Mouse (Mus musculus) liver, postnatal 0 days (tissue): ENCODE data around the gene Olfr1367. TPM values are rescaled to one million over a fixed set of nuclear protein-coding genes. Genes with fewer than 3 reads are reported as not detected.

ENCODE experiments used
- ATAC-seq: fragments of 200-750 bp; cut with Nextera tagmentation; 2 replicates; pipeline ENCODE4 v1.8.0; 2017; ENCODE audit warnings: mild to moderate bottlenecking, moderate library complexity
- DNase-seq: peaks from one replicate; pipeline ENCODE4 v3.0.0-alpha.2; 2016
- H3K27ac ChIP-seq: fragments of 300-500 bp; sonication (generic); 2 replicates; pipeline ENCODE4 v1.5.1; 2014; ENCODE audit warnings: antibody characterized with exemption, moderate library complexity, mild to moderate bottlenecking, low read depth
- H3K27me3 ChIP-seq: fragments of 300-500 bp; sonication (generic); 2 replicates; pipeline ENCODE4 v1.6.1; 2014; ENCODE audit warnings: low read length, control low read depth, mixed read lengths; ENCODE audit not compliant: insufficient read depth
- H3K36me3 ChIP-seq: fragments of 300-500 bp; sonication (generic); replicated peaks from 2 replicates; pipeline ENCODE4 v1.6.1; 2014; ENCODE audit warnings: mild to moderate bottlenecking, control low read depth, low read length, moderate library complexity, mixed read lengths; ENCODE audit not compliant: insufficient read depth
- H3K4me1 ChIP-seq: fragments of 300-500 bp; sonication (generic); 2 replicates; pipeline ENCODE4 v1.6.1; 2014; ENCODE audit warnings: antibody characterized with exemption, mild to moderate bottlenecking, control low read depth; ENCODE audit not compliant: insufficient read depth
- H3K4me2 ChIP-seq: fragments of 300-500 bp; sonication (generic); 2 replicates; pipeline ENCODE4 v1.6.1; 2014; ENCODE audit warnings: low read depth, mild to moderate bottlenecking, low read length, moderate library complexity, mixed read lengths
- H3K4me3 ChIP-seq: fragments of 300-500 bp; sonication (generic); 2 replicates; pipeline ENCODE4 v1.5.1; 2014; ENCODE audit warnings: low read depth, low read length
- H3K9ac ChIP-seq: fragments of 300-500 bp; sonication (generic); replicated peaks from 2 replicates; pipeline ENCODE4 v1.6.1; 2014; ENCODE audit warnings: mild to moderate bottlenecking, moderate library complexity
- H3K9me3 ChIP-seq: fragments of 300-500 bp; sonication (generic); 2 replicates; pipeline ENCODE4 v1.6.1; 2016; ENCODE audit warnings: mild to moderate bottlenecking, control low read depth, low read length, mixed read lengths
- CTCF ChIP-seq: sonication (generic); IDR thresholded peaks from 2 replicates; pipeline ENCODE4 v1.5.1; 2016; ENCODE audit warnings: antibody characterized with exemption, low read depth
- EP300 ChIP-seq: IDR thresholded peaks from 2 replicates; pipeline ENCODE4 v1.6.1; 2016; ENCODE audit warnings: antibody characterized with exemption, low read depth, mild to moderate bottlenecking
- WGBS: fragments of 180-500 bp; shearing (Covaris S2); extraction: QIAGEN DNeasy Blood & Tissue Kit; methylation state at CpG from one replicate; pipeline ENCODE4 v1.1.7; 2014; ENCODE audit not compliant: insufficient replicate concordance; 5-methylcytosine and 5-hydroxymethylcytosine counted together
- polyA plus RNA-seq: library from polyadenylated mRNA; unstranded; fragments of >200 nt; fragmentation: Nextera tagmentation; extraction: Ambion mirVana; gene quantifications from 2 replicates; pipeline ENCODE4 v1.2.1, GENCODE M21; 2015

Gene Olfr1367
- polyA plus RNA-seq = not detected in 2 replicates

DNA sequence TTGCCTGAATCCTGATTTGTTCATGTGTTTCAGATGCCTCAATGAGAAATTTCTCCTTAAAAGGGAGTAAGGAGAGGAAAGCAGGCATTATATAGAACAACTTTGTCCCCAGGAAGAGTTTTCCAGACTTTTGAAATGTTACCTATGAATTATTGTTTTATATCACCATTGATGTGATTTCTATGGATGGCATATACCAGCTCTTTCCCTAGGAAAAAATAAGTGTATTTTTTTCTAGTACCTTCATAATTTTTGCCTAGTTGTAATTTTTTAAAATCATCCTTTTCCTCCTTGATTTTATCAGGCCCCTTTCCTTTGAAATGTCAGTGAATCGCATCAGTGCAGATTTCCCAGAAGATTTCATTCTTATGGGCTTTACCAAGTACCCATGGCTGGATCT lies at the start of gene Olfr1367:
Gene Olfr1367 (plus strand): TSS at position 301 of the 400 bp plus-strand sequence.
- 72% methylated on average over 1 of the region's 1 CpGs for WGBS
- H3K36me3 ChIP-seq = no peaks in the 10 kb centered on the region
- H3K4me2 ChIP-seq = no peak within 1 kb of the TSS

DNA sequence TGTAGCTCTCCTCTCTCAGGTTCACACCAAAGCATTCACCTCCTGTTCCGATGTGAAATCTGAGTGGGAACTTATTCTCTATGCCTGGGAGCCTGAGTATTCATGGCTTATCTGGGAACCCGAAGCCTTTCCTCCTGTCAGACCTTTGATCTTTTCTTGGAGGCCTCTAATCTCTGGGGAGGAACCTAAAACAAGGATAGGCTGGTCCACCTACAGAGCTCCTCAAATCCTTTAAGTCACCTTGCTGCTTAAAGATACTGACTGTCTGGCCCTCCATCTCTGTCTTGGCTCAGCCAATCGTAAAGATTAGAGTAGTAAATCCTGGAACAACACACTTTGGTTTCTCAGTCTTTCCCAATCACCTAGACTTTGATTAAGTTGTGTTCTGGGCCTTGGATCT lies 48.2 kb upstream of the Olfr1367 start:
- no peak for ATAC-seq
- Histone ChIP-seq H3K27ac (no peak overlapping the region), H3K4me1 (no peaks in the 10 kb centered on the region), H3K36me3 (no peaks in the 10 kb centered on the region), H3K9ac (no peak overlapping the region), H3K9me3 (no peaks in the 10 kb centered on the region), H3K4me2 (no peak overlapping the region), H3K4me3 (no peak overlapping the region), H3K27me3 (no peaks in the 10 kb centered on the region)
- no peak for TF ChIP-seq CTCF
- WGBS = 39% methylated on average over 3 of the region's 3 CpGs
- no peak for DNase-seq

More for the DNA sequence above, at the start of gene Olfr1367:
- TF ChIP-seq CTCF (no peak), EP300 (no peak)
- H3K9ac ChIP-seq = no peak within 1 kb of the TSS
- no peak within 1 kb of the TSS for H3K4me3 ChIP-seq
- H3K27me3 ChIP-seq = no peaks in the 10 kb centered on the region
- no peak within 1 kb of the TSS for H3K27ac ChIP-seq
- no peak for ATAC-seq
- no peaks in the 10 kb centered on the region for H3K9me3 ChIP-seq
- no peaks in the 10 kb centered on the region for H3K4me1 ChIP-seq
- DNase-seq = no peak

DNA sequence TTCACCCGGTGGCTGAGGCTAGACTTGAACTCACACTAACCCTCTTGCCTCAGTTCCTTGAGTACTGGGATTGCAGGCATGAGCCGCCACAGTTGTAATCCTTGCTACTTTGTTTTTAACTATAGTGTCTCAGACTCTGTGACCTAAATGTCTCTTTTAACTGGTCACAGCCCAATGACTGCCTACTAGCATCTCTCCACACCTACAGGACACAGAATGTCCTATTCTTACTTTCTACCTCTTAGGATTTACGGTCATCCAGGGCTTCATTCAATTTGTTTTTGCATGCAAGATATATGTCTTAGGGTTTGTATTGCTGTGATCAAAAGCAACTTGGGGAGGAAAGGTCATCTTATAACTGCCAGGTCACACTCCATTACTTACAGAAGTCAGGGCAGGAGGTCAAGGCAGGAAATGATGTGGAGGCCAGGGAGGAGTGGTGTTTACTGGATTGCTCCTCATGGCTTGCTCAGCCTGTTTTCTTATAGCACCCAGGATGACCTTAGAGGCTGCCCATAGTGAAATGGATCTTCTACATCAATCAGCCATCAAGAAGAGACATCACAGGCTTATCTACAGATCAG lies 42.1 kb upstream of the Olfr1367 start:
- Histone ChIP-seq H3K9me3 (no peaks in the 10 kb centered on the region), H3K27ac (no peak overlapping the region), H3K4me2 (no peak overlapping the region), H3K36me3 (no peaks in the 10 kb centered on the region), H3K9ac (no peak overlapping the region), H3K4me1 (no peaks in the 10 kb centered on the region), H3K27me3 (no peaks in the 10 kb centered on the region), H3K4me3 (no peak overlapping the region)
- no peak for TF ChIP-seq EP300
- TF ChIP-seq CTCF = no peak
- 74% methylated on average over 3 of the region's 3 CpGs for WGBS
- no peak for DNase-seq
- ATAC-seq = no peak

DNA sequence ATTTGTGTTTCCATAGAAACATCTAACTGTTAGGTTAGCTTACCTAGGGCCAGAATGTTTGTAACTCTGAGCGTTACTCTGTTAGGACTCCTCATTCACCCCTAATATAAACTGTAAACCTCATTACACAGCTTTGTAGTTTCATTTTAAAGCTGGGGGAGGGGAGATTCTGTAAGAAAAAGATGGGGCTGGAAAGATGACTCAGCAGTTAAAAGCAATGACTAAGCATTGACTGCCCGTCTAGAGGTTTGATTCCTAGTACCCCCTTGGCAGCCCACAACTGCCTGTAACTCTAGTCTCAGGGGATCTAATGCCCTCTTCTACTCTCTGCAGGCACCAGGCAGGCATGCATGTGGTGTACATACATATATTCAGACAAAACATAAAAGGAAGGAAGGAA lies 36.9 kb upstream of the Olfr1367 start:
- no peaks in the 10 kb centered on the region for H3K9me3 ChIP-seq
- no peaks in the 10 kb centered on the region for H3K36me3 ChIP-seq
- DNase-seq (no peak), ATAC-seq (no peak)
- WGBS = 46% methylated on average over 2 of the region's 2 CpGs
- H3K9ac ChIP-seq = no peak overlapping the region
- no peaks in the 10 kb centered on the region for H3K27me3 ChIP-seq
- H3K4me2 ChIP-seq = no peak overlapping the region
- TF ChIP-seq EP300 = no peak
- TF ChIP-seq CTCF = no peak
- no peak overlapping the region for H3K4me3 ChIP-seq
- H3K27ac ChIP-seq = no peak overlapping the region
- H3K4me1 ChIP-seq = no peaks in the 10 kb centered on the region

DNA sequence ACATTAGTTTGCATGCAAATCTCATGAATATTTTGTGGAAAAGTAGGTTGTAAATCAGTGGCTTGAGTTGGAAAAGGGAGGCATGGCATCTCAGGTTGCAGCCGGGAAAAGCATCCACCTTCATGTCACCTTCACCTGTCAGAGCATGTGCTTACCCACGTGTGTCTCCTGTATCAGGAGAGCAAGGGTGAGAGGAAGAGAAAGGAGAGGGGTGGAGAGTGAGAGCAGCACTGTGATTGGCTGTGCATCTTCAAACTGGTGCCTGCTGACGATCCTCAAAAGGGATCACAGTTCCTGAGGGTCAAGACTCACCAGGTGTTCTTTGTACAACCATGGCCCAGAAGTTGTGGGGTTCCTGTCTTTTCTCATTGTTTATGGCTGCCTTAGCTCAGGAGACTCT lies 34.8 kb upstream of the Olfr1367 start, which contains the start of gene Gpx6:
Gene Gpx6 (plus strand): TSS at position 200 of the 400 bp plus-strand sequence.
- ATAC-seq = no peak
- no peaks in the 10 kb centered on the region for H3K4me1 ChIP-seq
- no peak within 1 kb of the TSS for H3K27ac ChIP-seq
- no peaks in the 10 kb centered on the region for H3K36me3 ChIP-seq
- H3K4me3 ChIP-seq = no peak within 1 kb of the TSS
- H3K4me2 ChIP-seq = no peak within 1 kb of the TSS
- TF ChIP-seq CTCF (no peak), EP300 (no peak)
- H3K27me3 ChIP-seq = no peaks in the 10 kb centered on the region
- H3K9me3 ChIP-seq = no peaks in the 10 kb centered on the region
- 31% methylated on average over 3 of the region's 3 CpGs for WGBS
- DNase-seq = no peak
- no peak within 1 kb of the TSS for H3K9ac ChIP-seq

DNA sequence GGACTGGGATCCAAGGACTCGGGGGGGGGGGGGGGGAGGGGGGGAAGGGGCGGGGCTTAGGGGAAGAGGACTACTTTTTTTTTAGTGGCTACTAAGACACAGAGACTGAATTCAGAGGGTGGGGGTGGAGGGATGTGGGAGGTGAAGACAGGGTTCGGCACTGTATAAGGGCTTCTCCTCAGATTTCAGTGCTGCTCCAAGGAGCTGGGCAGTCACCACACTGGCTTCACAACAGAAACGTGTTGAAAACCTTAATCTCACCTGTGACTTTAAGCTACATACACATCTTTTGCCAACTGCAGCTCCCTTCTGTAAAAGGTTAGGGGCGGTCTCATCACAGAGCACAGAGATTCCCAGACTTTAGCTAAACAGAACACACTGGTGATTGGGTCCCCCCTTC lies 33.9 kb upstream of the Olfr1367 start:
- Histone ChIP-seq H3K4me2 (no peak overlapping the region), H3K27ac (no peak overlapping the region), H3K9ac (no peak overlapping the region), H3K27me3 (no peaks in the 10 kb centered on the region), H3K9me3 (no peaks in the 10 kb centered on the region), H3K36me3 (no peaks in the 10 kb centered on the region), H3K4me1 (no peaks in the 10 kb centered on the region), H3K4me3 (no peak overlapping the region)
- DNase-seq (no peak), ATAC-seq (no peak)
- TF ChIP-seq EP300 (no peak), CTCF (no peak)
- 50% methylated on average over 3 of the region's 5 CpGs for WGBS

DNA sequence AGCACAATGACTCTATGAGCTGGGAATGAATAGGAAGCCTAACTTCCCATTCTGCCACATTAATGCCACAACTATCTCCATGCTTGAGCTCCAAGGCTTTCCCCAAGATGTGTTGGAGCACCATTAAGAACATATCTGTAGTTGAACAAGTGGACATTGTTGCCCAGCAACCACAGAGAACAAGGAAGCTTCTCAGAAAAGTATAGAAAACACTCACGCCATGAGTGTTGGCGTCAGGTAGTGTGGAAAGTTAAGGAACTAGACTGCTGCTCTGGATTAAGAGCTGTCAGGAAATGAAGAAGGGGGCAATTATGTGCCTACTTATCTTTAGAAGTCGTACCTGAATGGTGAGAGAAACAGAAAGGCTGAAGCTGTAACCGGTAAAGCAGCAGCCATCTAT lies 32.8 kb upstream of the Olfr1367 start:
- H3K36me3 ChIP-seq = no peaks in the 10 kb centered on the region
- no peak overlapping the region for H3K4me2 ChIP-seq
- H3K4me1 ChIP-seq = no peaks in the 10 kb centered on the region
- H3K9ac ChIP-seq = no peak overlapping the region
- 74% methylated on average over 4 of the region's 4 CpGs for WGBS
- no peak overlapping the region for H3K27ac ChIP-seq
- H3K4me3 ChIP-seq = no peak overlapping the region
- H3K9me3 ChIP-seq = no peaks in the 10 kb centered on the region
- ATAC-seq = no peak
- no peaks in the 10 kb centered on the region for H3K27me3 ChIP-seq
- TF ChIP-seq EP300 (no peak), CTCF (no peak)
- no peak for DNase-seq
